In genomic region chr10:129115146-129115545, GRCm38 (mm10) we compare ENCODE assay signal across 27 mouse cellular contexts. TPM values are rescaled to one million over a fixed set of nuclear protein-coding genes. Genes with fewer than 3 reads are reported as not detected.
"Had no signal": no experiment of that assay in that cellular context is flagged by ENCODE, and none has a peak within 500 bp of the region (broad histone marks: within the 10 kb centered on the region; RNA-seq: fewer than 3 reads in every experiment).

No protein-coding gene starts in this region.

- ATAC-seq: liver, embryonic 12.5 days; lung, postnatal 0 days; midbrain, embryonic 13.5 days; midbrain, embryonic 15.5 days had no signal

- H3K4me1 ChIP-seq: liver, embryonic 12.5 days; lung, embryonic 15.5 days; midbrain, embryonic 13.5 days; midbrain, embryonic 15.5 days; neural tube, embryonic 12.5 days had no signal

- H3K27me3 ChIP-seq: liver, embryonic 12.5 days; lung, embryonic 15.5 days; midbrain, embryonic 13.5 days; midbrain, embryonic 15.5 days; neural tube, embryonic 12.5 days had no signal

- H3K36me3 ChIP-seq: liver, embryonic 12.5 days; lung, embryonic 15.5 days; midbrain, embryonic 13.5 days; midbrain, embryonic 15.5 days; neural tube, embryonic 12.5 days had no signal

- H3K27ac ChIP-seq: liver, embryonic 12.5 days; liver, embryonic 14.5 days; lung, embryonic 15.5 days; macrophage; midbrain, embryonic 13.5 days; midbrain, embryonic 15.5 days; neural tube, embryonic 12.5 days had no signal

- H3K4me2 ChIP-seq: liver, embryonic 12.5 days; lung, embryonic 15.5 days; midbrain, embryonic 11.5 days; midbrain, embryonic 13.5 days; midbrain, embryonic 15.5 days; neural tube, embryonic 12.5 days had no signal

- DNase-seq: lung, adult 2 months; lung, postnatal 14 days; lung, postnatal 36 days; right cerebral cortex, postnatal 25 days; right cerebral cortex, postnatal 4 days; spleen, adult 18-20 months; thymus, adult 18-20 months; thymus, postnatal 25 days had no signal

- H3K4me3 ChIP-seq: liver, embryonic 12.5 days; lung, embryonic 15.5 days; midbrain, embryonic 13.5 days; midbrain, embryonic 15.5 days; neural tube, embryonic 12.5 days had no signal

- H3K9me3 ChIP-seq: lung, embryonic 15.5 days; midbrain, embryonic 13.5 days; midbrain, embryonic 15.5 days; neural tube, embryonic 12.5 days had no signal

- H3K9ac ChIP-seq: liver, embryonic 12.5 days; liver, embryonic 14.5 days; lung, embryonic 15.5 days; midbrain, embryonic 13.5 days; midbrain, embryonic 15.5 days; neural tube, embryonic 12.5 days had no signal

RNA-seq across cellular contexts. Expression of gene Olfr769, which starts 2.5 kb away (rescaled TPM):
- total RNA-seq: megakaryocyte, adult 5-6 weeks; midbrain, postnatal 0 days; monocyte, adult 5-6 weeks; neutrophil, adult 5-6 weeks had no signal
- polyA plus RNA-seq: liver, embryonic 12.5 days; liver, embryonic 14.5 days; liver, embryonic 16.5 days; lung, adult 2 months; lung, embryonic 15.5 days; lung, postnatal 0 days; macrophage; midbrain, embryonic 11.5 days; midbrain, embryonic 13.5 days; midbrain, embryonic 15.5 days; midbrain, postnatal 0 days; neural tube, embryonic 12.5 days; neural tube, embryonic 14.5 days; small intestine, adult 2 months; stomach, embryonic 14.5 days; stomach, embryonic 16.5 days; thymus, postnatal 0 days had no signal

RNA-seq across cellular contexts. Expression of gene Olfr768, which starts 16.0 kb away (rescaled TPM):
- total RNA-seq: megakaryocyte, adult 5-6 weeks; midbrain, postnatal 0 days; monocyte, adult 5-6 weeks; neutrophil, adult 5-6 weeks had no signal
- polyA plus RNA-seq: liver, embryonic 12.5 days; liver, embryonic 14.5 days; liver, embryonic 16.5 days; lung, adult 2 months; lung, embryonic 15.5 days; lung, postnatal 0 days; macrophage; midbrain, embryonic 11.5 days; midbrain, embryonic 13.5 days; midbrain, embryonic 15.5 days; midbrain, postnatal 0 days; neural tube, embryonic 12.5 days; neural tube, embryonic 14.5 days; small intestine, adult 2 months; stomach, embryonic 14.5 days; stomach, embryonic 16.5 days; thymus, postnatal 0 days had no signal

RNA-seq across cellular contexts. Expression of gene Olfr770, which starts 23.7 kb away (rescaled TPM):
- total RNA-seq: megakaryocyte, adult 5-6 weeks; midbrain, postnatal 0 days; monocyte, adult 5-6 weeks; neutrophil, adult 5-6 weeks had no signal
- polyA plus RNA-seq: liver, embryonic 12.5 days; liver, embryonic 14.5 days; liver, embryonic 16.5 days; lung, adult 2 months; lung, embryonic 15.5 days; lung, postnatal 0 days; macrophage; midbrain, embryonic 11.5 days; midbrain, embryonic 13.5 days; midbrain, embryonic 15.5 days; midbrain, postnatal 0 days; neural tube, embryonic 12.5 days; neural tube, embryonic 14.5 days; small intestine, adult 2 months; stomach, embryonic 14.5 days; stomach, embryonic 16.5 days; thymus, postnatal 0 days had no signal

RNA-seq across cellular contexts. Expression of gene Olfr767, which starts 32.4 kb away (rescaled TPM):
- total RNA-seq: megakaryocyte, adult 5-6 weeks; midbrain, postnatal 0 days; monocyte, adult 5-6 weeks; neutrophil, adult 5-6 weeks had no signal
- polyA plus RNA-seq: liver, embryonic 12.5 days; liver, embryonic 14.5 days; liver, embryonic 16.5 days; lung, adult 2 months; lung, embryonic 15.5 days; lung, postnatal 0 days; macrophage; midbrain, embryonic 11.5 days; midbrain, embryonic 13.5 days; midbrain, embryonic 15.5 days; midbrain, postnatal 0 days; neural tube, embryonic 12.5 days; neural tube, embryonic 14.5 days; small intestine, adult 2 months; stomach, embryonic 14.5 days; stomach, embryonic 16.5 days; thymus, postnatal 0 days had no signal

RNA-seq across cellular contexts. Expression of gene Olfr766-ps1, which starts 46.4 kb away (rescaled TPM):
- total RNA-seq: megakaryocyte, adult 5-6 weeks; midbrain, postnatal 0 days; monocyte, adult 5-6 weeks; neutrophil, adult 5-6 weeks had no signal
- polyA plus RNA-seq: liver, embryonic 12.5 days; liver, embryonic 14.5 days; liver, embryonic 16.5 days; lung, adult 2 months; lung, embryonic 15.5 days; lung, postnatal 0 days; macrophage; midbrain, embryonic 11.5 days; midbrain, embryonic 13.5 days; midbrain, embryonic 15.5 days; midbrain, postnatal 0 days; neural tube, embryonic 12.5 days; neural tube, embryonic 14.5 days; small intestine, adult 2 months; stomach, embryonic 14.5 days; stomach, embryonic 16.5 days; thymus, postnatal 0 days had no signal
